Mouse (Mus musculus): ENCODE measurements around the gene Me3. TPM values are rescaled to one million over a fixed set of nuclear protein-coding genes. Genes with fewer than 3 reads are reported as not detected.

Me3 gene
- polyA plus RNA-seq (2012; rRNA removed): 3.0 and 3.1 TPM in 2 replicates

- no peak for DNase-seq (ENCODE audit: low read depth)
These were observed at the start of gene Me3 for GRCm38 (mm10) chr7:89632342-89633251. TSS of gene Me3 (plus strand) at chr7:89632392.

- no peak for DNase-seq (ENCODE audit: low read depth)
These were observed 42.2 kb upstream of the Me3 start for GRCm38 (mm10) chr7:89590039-89590438.

GRCm38 (mm10) chr7:89590542-89591251 lies 41.5 kb upstream of the Me3 start:
- no peak for DNase-seq (ENCODE audit: low read depth)

- DNase-seq (ENCODE audit: low read depth): no peak
These were observed 36.4 kb upstream of the Me3 start for GRCm38 (mm10) chr7:89595813-89596212.

- peak; percentile 97 for DNase-seq (ENCODE audit: low read depth)
These were observed 26.3 kb upstream of the Me3 start for GRCm38 (mm10) chr7:89605589-89606536.

- no peak for DNase-seq (ENCODE audit: low read depth)
These were observed 24.9 kb upstream of the Me3 start for GRCm38 (mm10) chr7:89607329-89607728.

GRCm38 (mm10) chr7:89611236-89611635 lies 21.0 kb upstream of the Me3 start:
- peak; percentile 50 for DNase-seq (ENCODE audit: low read depth)

GRCm38 (mm10) chr7:89616235-89616634 lies 16.0 kb upstream of the Me3 start:
- no peak for DNase-seq (ENCODE audit: low read depth)

GRCm38 (mm10) chr7:89623331-89623730 lies 8.9 kb upstream of the Me3 start:
- DNase-seq (ENCODE audit: low read depth): no peak

GRCm38 (mm10) chr7:89627393-89627792 lies 4.8 kb upstream of the Me3 start:
- DNase-seq (ENCODE audit: low read depth): no peak

GRCm38 (mm10) chr7:89628006-89628405 lies 4.2 kb upstream of the Me3 start:
- no peak for DNase-seq (ENCODE audit: low read depth)

- no peak for DNase-seq (ENCODE audit: low read depth)
These were observed 3.2 kb upstream of the Me3 start for GRCm38 (mm10) chr7:89629006-89629405.

GRCm38 (mm10) chr7:89629914-89630313 lies 2.3 kb upstream of the Me3 start:
- DNase-seq (ENCODE audit: low read depth): no peak

GRCm38 (mm10) chr7:89630796-89631195 lies 1.4 kb upstream of the Me3 start:
- DNase-seq (ENCODE audit: low read depth): no peak

- no peak for DNase-seq (ENCODE audit: low read depth)
These were observed 8.3 kb downstream of the Me3 start for GRCm38 (mm10) chr7:89640533-89640932.

- DNase-seq (ENCODE audit: low read depth): no peak
These were observed 8.9 kb downstream of the Me3 start for GRCm38 (mm10) chr7:89640944-89641661.

- DNase-seq (ENCODE audit: low read depth): no peak
These were observed 12.8 kb downstream of the Me3 start for GRCm38 (mm10) chr7:89645015-89645414.

GRCm38 (mm10) chr7:89647864-89648263 lies 15.7 kb downstream of the Me3 start:
- DNase-seq (ENCODE audit: low read depth): no peak

- DNase-seq (ENCODE audit: low read depth): no peak
These were observed 25.0 kb downstream of the Me3 start for GRCm38 (mm10) chr7:89657183-89657582.

GRCm38 (mm10) chr7:89657692-89658212 lies 25.6 kb downstream of the Me3 start:
- DNase-seq (ENCODE audit: low read depth): no peak

- no peak for DNase-seq (ENCODE audit: low read depth)
These were observed 32.0 kb downstream of the Me3 start for GRCm38 (mm10) chr7:89664197-89664596.
